Mouse (Mus musculus) liver, postnatal 0 days (tissue): ENCODE data around the gene Spsb2. TPM values are rescaled to one million over a fixed set of nuclear protein-coding genes. Genes with fewer than 3 reads are reported as not detected.

Source experiments
- ATAC-seq: fragments of 200-750 bp; cut with Nextera tagmentation; 2 replicates; pipeline ENCODE4 v1.8.0; 2017; ENCODE audit warnings: mild to moderate bottlenecking, moderate library complexity
- DNase-seq: peaks from one replicate; pipeline ENCODE4 v3.0.0-alpha.2; 2016
- H3K27ac ChIP-seq: fragments of 300-500 bp; sonication (generic); 2 replicates; pipeline ENCODE4 v1.5.1; 2014; ENCODE audit warnings: antibody characterized with exemption, moderate library complexity, mild to moderate bottlenecking, low read depth
- H3K27me3 ChIP-seq: fragments of 300-500 bp; sonication (generic); 2 replicates; pipeline ENCODE4 v1.6.1; 2014; ENCODE audit warnings: low read length, control low read depth, mixed read lengths; ENCODE audit not compliant: insufficient read depth
- H3K36me3 ChIP-seq: fragments of 300-500 bp; sonication (generic); replicated peaks from 2 replicates; pipeline ENCODE4 v1.6.1; 2014; ENCODE audit warnings: mild to moderate bottlenecking, control low read depth, low read length, moderate library complexity, mixed read lengths; ENCODE audit not compliant: insufficient read depth
- H3K4me1 ChIP-seq: fragments of 300-500 bp; sonication (generic); 2 replicates; pipeline ENCODE4 v1.6.1; 2014; ENCODE audit warnings: antibody characterized with exemption, mild to moderate bottlenecking, control low read depth; ENCODE audit not compliant: insufficient read depth
- H3K4me2 ChIP-seq: fragments of 300-500 bp; sonication (generic); 2 replicates; pipeline ENCODE4 v1.6.1; 2014; ENCODE audit warnings: low read depth, mild to moderate bottlenecking, low read length, moderate library complexity, mixed read lengths
- H3K4me3 ChIP-seq: fragments of 300-500 bp; sonication (generic); 2 replicates; pipeline ENCODE4 v1.5.1; 2014; ENCODE audit warnings: low read depth, low read length
- H3K9ac ChIP-seq: fragments of 300-500 bp; sonication (generic); replicated peaks from 2 replicates; pipeline ENCODE4 v1.6.1; 2014; ENCODE audit warnings: mild to moderate bottlenecking, moderate library complexity
- H3K9me3 ChIP-seq: fragments of 300-500 bp; sonication (generic); 2 replicates; pipeline ENCODE4 v1.6.1; 2016; ENCODE audit warnings: mild to moderate bottlenecking, control low read depth, low read length, mixed read lengths
- CTCF ChIP-seq: sonication (generic); IDR thresholded peaks from 2 replicates; pipeline ENCODE4 v1.5.1; 2016; ENCODE audit warnings: antibody characterized with exemption, low read depth
- EP300 ChIP-seq: IDR thresholded peaks from 2 replicates; pipeline ENCODE4 v1.6.1; 2016; ENCODE audit warnings: antibody characterized with exemption, low read depth, mild to moderate bottlenecking
- WGBS: fragments of 180-500 bp; shearing (Covaris S2); extraction: QIAGEN DNeasy Blood & Tissue Kit; methylation state at CpG from one replicate; pipeline ENCODE4 v1.1.7; 2014; ENCODE audit not compliant: insufficient replicate concordance; 5-methylcytosine and 5-hydroxymethylcytosine counted together
- polyA plus RNA-seq: library from polyadenylated mRNA; unstranded; fragments of >200 nt; fragmentation: Nextera tagmentation; extraction: Ambion mirVana; gene quantifications from 2 replicates; pipeline ENCODE4 v1.2.1, GENCODE M21; 2015

The Spsb2 gene
- polyA plus RNA-seq, 1 experiment from 2014 or later = 11.4 TPM

GRCm38 (mm10) chr6:124817563-124817962 lies 9.1 kb downstream of the Spsb2 start:
- H3K9me3 ChIP-seq = no peaks in the 10 kb centered on the region
- H3K27ac ChIP-seq = 0 out of 2 replicates have a peak overlapping the region, but pooled peaks have one; percentile 16
- 87% methylated on average over 8 of the region's 8 CpGs for WGBS
- H3K36me3 ChIP-seq = peaks cover 64% of the 10 kb centered on the region
- H3K4me1 ChIP-seq = peaks cover 20% of the 10 kb centered on the region
- 0 out of 2 replicates have a peak overlapping the region, but pooled peaks have one; percentile 4 for H3K4me2 ChIP-seq
- H3K4me3 ChIP-seq = no peak overlapping the region
- no peak overlapping the region for H3K9ac ChIP-seq
- ATAC-seq = no peak
- no peaks in the 10 kb centered on the region for H3K27me3 ChIP-seq
- no peak for TF ChIP-seq EP300
- TF ChIP-seq CTCF = no peak
- no peak for DNase-seq

GRCm38 (mm10) chr6:124817971-124818370 lies 9.5 kb downstream of the Spsb2 start:
- ATAC-seq (no peak), DNase-seq (no peak)
- Histone ChIP-seq H3K9me3 (no peaks in the 10 kb centered on the region), H3K36me3 (peaks cover 68% of the 10 kb centered on the region), H3K27me3 (no peaks in the 10 kb centered on the region), H3K4me1 (peaks cover 16% of the 10 kb centered on the region), H3K9ac (no peak overlapping the region), H3K4me2 (peak overlapping the region; percentile 38; the same call in 1 of the 2 replicates), H3K4me3 (no peak overlapping the region), H3K27ac (peak overlapping the region; percentile 57; the same call in 1 of the 2 replicates)
- TF ChIP-seq EP300 (no peak), CTCF (no peak)
- WGBS = 64% methylated on average over 8 of the region's 8 CpGs

- ATAC-seq = no peak
- TF ChIP-seq EP300 (no peak), CTCF (no peak)
- WGBS = 84% methylated on average over 5 of the region's 5 CpGs
- Histone ChIP-seq H3K4me3 (no peak overlapping the region), H3K9ac (no peak overlapping the region), H3K9me3 (no peaks in the 10 kb centered on the region), H3K27me3 (no peaks in the 10 kb centered on the region), H3K4me1 (no peaks in the 10 kb centered on the region; the same call in 1 of the 2 replicates), H3K4me2 (no peak overlapping the region), H3K36me3 (peaks cover 80% of the 10 kb centered on the region), H3K27ac (no peak overlapping the region)
- no peak for DNase-seq
Observed at GRCm38 (mm10) chr6:124820891-124821290, 12.4 kb downstream of the Spsb2 start.

- over 99% methylated on average over 4 of the region's 4 CpGs for WGBS
- DNase-seq (no peak), ATAC-seq (no peak)
- TF ChIP-seq CTCF = no peak
- TF ChIP-seq EP300 = no peak
- Histone ChIP-seq H3K4me1 (no peaks in the 10 kb centered on the region; the same call in 1 of the 2 replicates), H3K4me3 (no peak overlapping the region), H3K9me3 (no peaks in the 10 kb centered on the region), H3K27ac (no peak overlapping the region), H3K36me3 (peaks cover 78% of the 10 kb centered on the region), H3K27me3 (no peaks in the 10 kb centered on the region), H3K9ac (no peak overlapping the region), H3K4me2 (no peak overlapping the region)
Observed at GRCm38 (mm10) chr6:124822049-124822448, 13.6 kb downstream of the Spsb2 start.

GRCm38 (mm10) chr6:124828101-124828592 lies 19.7 kb downstream of the Spsb2 start:
- Histone ChIP-seq H3K9me3 (no peaks in the 10 kb centered on the region), H3K36me3 (peaks cover 40% of the 10 kb centered on the region), H3K27ac (peak overlapping the region; percentile 55), H3K4me3 (peak overlapping the region; percentile 94), H3K4me1 (peaks cover 12% of the 10 kb centered on the region), H3K9ac (peak overlapping the region; percentile 66), H3K27me3 (no peaks in the 10 kb centered on the region), H3K4me2 (peak overlapping the region; percentile 89)
- no peak for TF ChIP-seq CTCF
- no peak for TF ChIP-seq EP300
- DNase-seq (peak; percentile 54), ATAC-seq (no peak)
- 21% methylated on average over 10 of the region's 10 CpGs for WGBS

GRCm38 (mm10) chr6:124828868-124829798 lies 20.7 kb downstream of the Spsb2 start, which contains the start of the genes Usp5 and Cdca3:
Gene Usp5 (minus strand): TSS chr6:124829484.
Gene Cdca3 (plus strand): TSS chr6:124829547.
- Histone ChIP-seq H3K27ac (peak within 1 kb of the TSS; percentile 82), H3K9ac (peak within 1 kb of the TSS; percentile 97), H3K9me3 (no peaks in the 10 kb centered on the region), H3K4me2 (peak within 1 kb of the TSS; percentile 92), H3K27me3 (no peaks in the 10 kb centered on the region), H3K4me1 (peaks cover 12% of the 10 kb centered on the region), H3K4me3 (peak within 1 kb of the TSS; percentile 94), H3K36me3 (peaks cover 39% of the 10 kb centered on the region)
- ATAC-seq = peak; percentile 89
- peak; percentile 98 for DNase-seq
- WGBS = under 1% methylated on average over 52 of the region's 55 CpGs
- TF ChIP-seq CTCF (peak; percentile 30), EP300 (peak; percentile 49; the same call in 1 of the 2 replicates)
